Mouse (Mus musculus) cerebellum, adult 2 months (tissue): Measurements from ENCODE around the gene Sema4f. TPM values are rescaled to one million over a fixed set of nuclear protein-coding genes. Genes with fewer than 3 reads are reported as not detected.

Experiments used
- DNase-seq, 2 experiments: peaks; one replicate each; pipeline ENCODE4 v3.0.0; 2021
- H3K27ac ChIP-seq: fragments of 200-500 bp; 2 replicates; pipeline ENCODE4 v1.5.1; 2012; ENCODE audit warnings: low read length, control low read depth, inconsistent platforms; ENCODE audit not compliant: insufficient read depth
- H3K27me3 ChIP-seq: fragments of 200-500 bp; 2 replicates; pipeline ENCODE4 v1.6.1; 2012; ENCODE audit warnings: inconsistent platforms, mild to moderate bottlenecking, low read length, moderate library complexity; ENCODE audit not compliant: control insufficient read depth, insufficient read depth
- H3K4me1 ChIP-seq: fragments of 200-500 bp; 2 replicates; pipeline ENCODE4 v1.6.1; 2011; ENCODE audit warnings: low read length; ENCODE audit not compliant: control insufficient read depth, insufficient read depth
- H3K4me3 ChIP-seq: fragments of 200-500 bp; replicated peaks from 2 replicates; pipeline ENCODE3; 2011; ENCODE audit warnings: mild to moderate bottlenecking, low read depth, low read length, control low read depth; ENCODE audit not compliant: insufficient read depth
- CTCF ChIP-seq: fragments of 200-500 bp; IDR thresholded peaks from 2 replicates; pipeline ENCODE4 v1.5.1; 2011; ENCODE audit warnings: low read depth, mild to moderate bottlenecking, control low read depth, low read length, moderate library complexity, borderline replicate concordance; ENCODE audit not compliant: insufficient read depth
- POLR2A ChIP-seq: fragments of 200-500 bp; IDR thresholded peaks from 2 replicates; pipeline ENCODE4 v1.6.1; 2011; ENCODE audit warnings: low read length, control low read depth, borderline replicate concordance; ENCODE audit not compliant: insufficient read depth
- WGBS: fragments of 180-500 bp; shearing (Covaris S2); methylation state at CpG from one replicate; pipeline ENCODE4 v1.1.7; 2018; 5-methylcytosine and 5-hydroxymethylcytosine counted together
- polyA plus RNA-seq: library from polyadenylated mRNA; depleted of rRNA; stranded (reverse); fragments of >200 nt; gene quantifications from 2 replicates; pipeline ENCODE4 v1.2.3, GENCODE M21; 2012

Sema4f gene
- polyA plus RNA-seq, 1 experiment: 44.7 TPM

DNA sequence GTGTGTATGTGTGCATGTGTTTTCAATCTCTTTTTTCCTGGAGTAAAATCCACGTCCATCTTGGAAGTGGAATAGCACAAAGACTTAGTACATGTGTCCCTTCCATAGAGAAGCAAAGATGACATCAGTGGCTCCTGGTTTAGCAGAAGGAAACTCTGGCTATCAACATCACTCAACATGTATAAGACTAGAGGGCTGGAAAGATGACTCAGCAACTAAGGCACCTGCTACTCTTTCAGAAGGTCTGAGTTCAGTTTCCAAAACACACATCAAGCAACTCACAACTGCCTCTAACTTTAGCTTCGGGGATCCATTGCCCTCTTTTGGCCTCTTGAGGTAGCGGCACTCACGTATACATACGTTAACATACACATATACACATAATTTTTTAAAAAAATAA is 28.3 kb downstream of the Sema4f start:
- no peak overlapping the region for H3K4me3 ChIP-seq
- no peaks in the 10 kb centered on the region for H3K27me3 ChIP-seq
- no peak overlapping the region for H3K27ac ChIP-seq
- no peaks in the 10 kb centered on the region; the same call in 1 of the 2 replicates for H3K4me1 ChIP-seq
- 91% methylated on average over 5 of the region's 5 CpGs for WGBS
- DNase-seq: no peak
- TF ChIP-seq CTCF: no peak
- TF ChIP-seq POLR2A: no peak

DNA sequence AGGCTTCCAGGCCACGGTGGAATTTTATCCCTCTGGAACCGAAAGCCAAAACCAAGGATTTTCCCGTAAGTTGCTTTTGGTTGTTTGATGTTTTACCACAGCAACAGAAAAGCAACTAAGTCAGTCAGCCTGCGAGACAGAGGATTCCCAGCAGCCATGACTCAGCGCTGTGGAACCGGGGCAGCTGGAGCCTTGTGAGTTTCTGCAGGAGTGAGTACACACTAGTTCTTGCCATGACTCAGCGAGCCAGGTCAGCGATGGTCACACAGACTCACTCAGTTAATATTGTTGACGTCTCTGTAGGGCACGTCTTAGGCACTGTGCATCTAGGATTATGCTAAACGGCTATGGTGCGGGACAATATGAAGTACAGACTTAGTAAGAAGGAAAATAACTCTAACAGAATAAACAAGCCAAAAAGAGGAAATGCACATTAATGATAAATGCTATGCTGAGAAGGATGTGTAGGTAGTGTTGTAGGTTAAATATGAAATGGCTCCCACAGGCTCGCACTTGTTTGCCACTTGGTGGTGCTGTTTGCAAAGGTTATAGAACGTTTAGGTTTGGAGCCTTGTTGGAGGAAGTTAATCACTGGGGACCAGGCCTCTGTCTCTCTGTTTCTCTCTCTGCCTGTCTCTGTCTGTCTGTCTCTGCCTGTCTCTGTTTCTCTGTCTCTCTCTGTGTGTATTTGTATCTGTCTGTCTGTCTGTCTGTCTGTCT is 30.3 kb downstream of the Sema4f start:
- peak; percentile 53 to 60 for DNase-seq
- no peak overlapping the region for H3K4me3 ChIP-seq
- H3K27me3 ChIP-seq: no peaks in the 10 kb centered on the region
- no peak overlapping the region for H3K27ac ChIP-seq
- TF ChIP-seq POLR2A (no peak), CTCF (peak; percentile 74)
- whole genome bisulfite sequencing: 60% methylated on average over 14 of the region's 14 CpGs
- no peaks in the 10 kb centered on the region; the same call in 1 of the 2 replicates for H3K4me1 ChIP-seq

DNA sequence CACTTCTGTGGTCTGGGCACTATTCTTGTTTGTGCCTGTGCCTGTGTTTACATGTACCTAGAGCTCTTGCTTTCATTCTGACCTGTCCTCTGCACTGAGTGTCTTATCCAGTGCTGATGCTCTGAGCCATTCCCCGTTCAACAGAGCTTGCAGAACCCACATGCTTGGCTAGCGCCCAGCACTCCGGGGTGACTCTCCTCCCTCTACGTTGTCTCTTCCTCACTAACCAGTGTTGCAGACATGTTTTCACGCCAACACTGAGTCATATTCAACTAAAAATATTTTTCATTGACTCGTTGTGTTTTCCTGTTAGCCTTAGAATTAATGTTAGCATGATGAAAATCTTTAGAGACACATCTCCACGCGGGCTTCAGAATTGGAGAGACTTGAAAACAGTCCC is 31.5 kb downstream of the Sema4f start:
- 44% methylated on average over 8 of the region's 8 CpGs for WGBS
- Histone ChIP-seq H3K4me3 (no peak overlapping the region), H3K27ac (no peak overlapping the region), H3K27me3 (no peaks in the 10 kb centered on the region), H3K4me1 (no peaks in the 10 kb centered on the region; the same call in 1 of the 2 replicates)
- no peak for DNase-seq
- TF ChIP-seq POLR2A (no peak), CTCF (no peak)

DNA sequence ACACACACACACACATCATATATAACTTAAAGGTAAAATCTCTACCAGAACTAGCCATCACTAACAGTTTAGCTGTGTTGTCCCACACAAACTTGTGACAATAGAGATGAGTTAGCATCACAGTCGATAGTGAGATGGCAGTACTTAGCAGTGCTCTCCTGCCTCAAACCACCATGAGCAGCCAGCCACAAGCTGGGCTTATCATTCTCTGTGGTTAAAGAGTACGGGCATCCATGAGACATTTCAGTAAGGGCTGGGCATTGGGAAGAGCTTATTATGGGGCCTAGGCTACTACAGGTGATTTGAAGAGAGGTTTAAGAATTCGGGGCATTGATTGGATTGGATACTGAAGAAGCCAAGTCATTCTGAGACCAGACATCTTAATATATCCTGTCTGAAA is 32.6 kb downstream of the Sema4f start:
- Histone ChIP-seq H3K4me1 (no peaks in the 10 kb centered on the region; the same call in 1 of the 2 replicates), H3K4me3 (no peak overlapping the region), H3K27me3 (no peaks in the 10 kb centered on the region), H3K27ac (no peak overlapping the region)
- TF ChIP-seq POLR2A (no peak), CTCF (no peak)
- no peak for DNase-seq
- 94% methylated on average over 3 of the region's 3 CpGs for WGBS

DNA sequence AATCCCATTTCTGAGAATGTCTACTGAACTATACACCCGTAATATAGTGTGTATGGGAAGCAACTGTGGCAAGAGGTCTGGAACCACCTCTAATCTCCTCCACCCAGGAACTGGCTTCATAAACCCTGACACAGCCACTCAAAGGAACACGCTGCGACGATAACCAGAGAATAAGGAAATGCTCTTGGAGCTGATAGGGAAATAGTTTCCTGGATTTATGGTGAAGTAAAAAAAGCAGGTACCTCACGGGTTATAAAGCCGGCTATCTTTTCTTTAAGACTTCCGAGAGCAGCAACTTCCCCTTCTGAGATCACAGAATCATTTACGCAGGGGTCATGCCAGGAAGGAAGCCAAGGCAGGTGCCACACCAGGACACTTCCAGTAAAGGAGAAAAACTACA is 37.0 kb downstream of the Sema4f start:
- no peak for DNase-seq
- WGBS: 85% methylated on average over 8 of the region's 8 CpGs
- Histone ChIP-seq H3K27ac (no peak overlapping the region), H3K4me3 (no peak overlapping the region), H3K4me1 (no peaks in the 10 kb centered on the region), H3K27me3 (no peaks in the 10 kb centered on the region)
- TF ChIP-seq CTCF: no peak
- TF ChIP-seq POLR2A: no peak

- 71% methylated on average over 4 of the region's 4 CpGs for WGBS
These were observed 40.8 kb downstream of the Sema4f start for GRCm38 (mm10) chr6:82898745-82899144.

DNA sequence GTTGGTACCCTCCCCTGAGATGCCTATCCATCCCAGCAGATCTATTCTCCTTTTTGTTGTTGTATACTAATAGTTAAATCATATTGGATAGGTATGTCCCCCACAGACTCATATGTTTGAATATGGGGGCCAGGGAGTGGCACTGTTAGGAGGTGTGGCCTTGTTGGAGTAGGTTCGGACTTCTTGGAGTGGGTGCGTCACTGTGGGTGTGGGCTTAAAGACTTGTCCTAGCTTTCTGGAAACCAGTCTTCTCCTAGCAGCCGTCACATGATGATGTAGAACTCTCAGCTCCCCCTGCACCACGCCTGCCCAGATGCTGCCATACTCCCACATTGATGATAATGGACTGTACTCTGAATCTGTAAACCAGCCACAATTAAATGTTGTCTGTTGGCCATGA is 41.3 kb downstream of the Sema4f start:
- H3K4me1 ChIP-seq: no peaks in the 10 kb centered on the region
- 91% methylated on average over 4 of the region's 4 CpGs for WGBS
- no peak overlapping the region for H3K27ac ChIP-seq
- H3K27me3 ChIP-seq: no peaks in the 10 kb centered on the region
- DNase-seq: no peak
- TF ChIP-seq POLR2A (no peak), CTCF (no peak)
- H3K4me3 ChIP-seq: no peak overlapping the region

More at GRCm38 (mm10) chr6:82898745-82899144, 40.8 kb downstream of the Sema4f start:
- no peak overlapping the region for H3K4me3 ChIP-seq
- H3K27ac ChIP-seq: no peak overlapping the region
- H3K27me3 ChIP-seq: no peaks in the 10 kb centered on the region
- no peaks in the 10 kb centered on the region for H3K4me1 ChIP-seq
- DNase-seq: no peak
- TF ChIP-seq CTCF: no peak

DNA sequence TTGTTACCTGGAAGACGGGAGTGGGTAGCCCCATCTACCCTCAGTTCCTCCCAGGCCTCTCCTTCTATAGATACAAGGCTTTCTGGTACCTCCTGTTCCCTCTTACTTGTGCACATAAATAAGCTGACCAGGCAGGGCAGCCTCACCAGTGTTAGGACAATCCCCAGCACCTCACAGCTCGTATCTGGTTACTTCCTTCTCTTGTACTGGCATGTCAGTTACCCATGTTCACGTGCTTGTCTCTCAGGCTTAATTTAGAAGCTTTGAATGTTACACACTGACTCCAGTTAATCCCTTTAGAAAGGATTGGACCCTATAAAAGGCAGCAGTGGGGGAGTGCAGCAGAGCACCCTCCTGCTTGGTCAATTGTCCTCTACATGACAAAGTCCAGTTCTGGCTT is 42.3 kb downstream of the Sema4f start:
- Histone ChIP-seq H3K4me1 (no peaks in the 10 kb centered on the region), H3K27ac (no peak overlapping the region), H3K27me3 (no peaks in the 10 kb centered on the region), H3K4me3 (no peak overlapping the region)
- 78% methylated on average over 3 of the region's 3 CpGs for WGBS
- no peak for DNase-seq
- TF ChIP-seq CTCF: no peak
- TF ChIP-seq POLR2A: no peak
